Mouse (Mus musculus): ENCODE measurements at regions not wholly inside any gene's neighbourhood (a gene's known extent, or its start where the extent isn't known, plus 50 kb on each side); places are given as distances from the start of the nearest gene placed in this dataset.

GRCm38 (mm10) chr5:125904426-125904825, 372.9 kb downstream of the Tmem132b start:
- Histone ChIP-seq H3K36me3 (replicated peaks) (no peaks in the 10 kb centered on the region), H3K4me1 (ENCODE audit: insufficient read depth, low read depth, low read length) (no peaks in the 10 kb centered on the region), H3K4me3 (ENCODE audit: low read depth, low read length) (no peak overlapping the region), H3K27me3 (ENCODE audit: insufficient read depth, low read length) (no peaks in the 10 kb centered on the region), H3K9me3 (replicated peaks) (peaks cover 41% of the 10 kb centered on the region)
- DNase-seq (ENCODE audit: low spot score) (no peak), ATAC-seq (ENCODE audit: extremely low read depth, insufficient number of reproducible peaks, low FRiP score, poor library complexity, severe bottlenecking) (no peak)
- TF ChIP-seq GATA1 (IDR thresholded peaks at IDR 0.05; ENCODE audit: borderline replicate concordance, low read length), result no peak
- no peak for TF ChIP-seq CTCF (IDR thresholded peaks at IDR 0.05; ENCODE audit: low read depth, low read length)
- no peak for TF ChIP-seq POLR2AphosphoS5 (IDR thresholded peaks at IDR 0.05; ENCODE audit: insufficient replicate concordance, low read depth, low read length)
- TF ChIP-seq TAL1 (conservative IDR thresholded peaks at IDR 0.05; ENCODE audit: low read depth, low read length), result no peak
- TF ChIP-seq GATA2 (IDR thresholded peaks at IDR 0.05; ENCODE audit: borderline replicate concordance, low read depth, low read length), result no peak

GRCm38 (mm10) chr5:125907332-125907731, 375.8 kb downstream of the Tmem132b start:
- Histone ChIP-seq H3K27me3 (ENCODE audit: insufficient read depth, low read length) (no peaks in the 10 kb centered on the region), H3K4me1 (ENCODE audit: insufficient read depth, low read depth, low read length) (no peaks in the 10 kb centered on the region), H3K9me3 (replicated peaks) (peaks cover 41% of the 10 kb centered on the region), H3K36me3 (replicated peaks) (no peaks in the 10 kb centered on the region), H3K4me3 (ENCODE audit: low read depth, low read length) (no peak overlapping the region)
- no peak for DNase-seq (ENCODE audit: low spot score)
- TF ChIP-seq GATA1 (IDR thresholded peaks at IDR 0.05; ENCODE audit: borderline replicate concordance, low read length) (no peak), CTCF (IDR thresholded peaks at IDR 0.05; ENCODE audit: low read depth, low read length) (no peak), TAL1 (conservative IDR thresholded peaks at IDR 0.05; ENCODE audit: low read depth, low read length) (no peak), GATA2 (IDR thresholded peaks at IDR 0.05; ENCODE audit: borderline replicate concordance, low read depth, low read length) (no peak), POLR2AphosphoS5 (IDR thresholded peaks at IDR 0.05; ENCODE audit: insufficient replicate concordance, low read depth, low read length) (no peak)
- no peak for ATAC-seq (ENCODE audit: extremely low read depth, insufficient number of reproducible peaks, low FRiP score, poor library complexity, severe bottlenecking)

- ATAC-seq (ENCODE audit: extremely low read depth, insufficient number of reproducible peaks, low FRiP score, poor library complexity, severe bottlenecking) (no peak), DNase-seq (ENCODE audit: low spot score) (no peak)
- no peaks in the 10 kb centered on the region for H3K27me3 ChIP-seq (ENCODE audit: insufficient read depth, low read length)
- no peak overlapping the region for H3K4me3 ChIP-seq (ENCODE audit: low read depth, low read length)
- TF ChIP-seq CTCF (IDR thresholded peaks at IDR 0.05; ENCODE audit: low read depth, low read length), result no peak
- H3K9me3 ChIP-seq (replicated peaks), result peaks cover 42% of the 10 kb centered on the region
- no peaks in the 10 kb centered on the region for H3K36me3 ChIP-seq (replicated peaks)
- no peaks in the 10 kb centered on the region for H3K4me1 ChIP-seq (ENCODE audit: insufficient read depth, low read depth, low read length)
These were observed 376.3 kb downstream of the Tmem132b start for GRCm38 (mm10) chr5:125907909-125908308.

- H3K9me3 ChIP-seq (replicated peaks), result peaks cover 66% of the 10 kb centered on the region
- no peak overlapping the region for H3K4me3 ChIP-seq (ENCODE audit: low read depth, low read length)
- DNase-seq (ENCODE audit: low spot score) (no peak), ATAC-seq (ENCODE audit: extremely low read depth, insufficient number of reproducible peaks, low FRiP score, poor library complexity, severe bottlenecking) (no peak)
- H3K4me1 ChIP-seq (ENCODE audit: insufficient read depth, low read depth, low read length), result no peaks in the 10 kb centered on the region
- H3K27me3 ChIP-seq (ENCODE audit: insufficient read depth, low read length), result no peaks in the 10 kb centered on the region
- TF ChIP-seq CTCF (IDR thresholded peaks at IDR 0.05; ENCODE audit: low read depth, low read length), result no peak
- TF ChIP-seq TAL1 (conservative IDR thresholded peaks at IDR 0.05; ENCODE audit: low read depth, low read length), result no peak
- no peak for TF ChIP-seq GATA2 (IDR thresholded peaks at IDR 0.05; ENCODE audit: borderline replicate concordance, low read depth, low read length)
- no peak for TF ChIP-seq GATA1 (IDR thresholded peaks at IDR 0.05; ENCODE audit: borderline replicate concordance, low read length)
- TF ChIP-seq POLR2AphosphoS5 (IDR thresholded peaks at IDR 0.05; ENCODE audit: insufficient replicate concordance, low read depth, low read length), result no peak
- no peaks in the 10 kb centered on the region for H3K36me3 ChIP-seq (replicated peaks)
These were observed 384.3 kb downstream of the Tmem132b start for GRCm38 (mm10) chr5:125915857-125916256.

GRCm38 (mm10) chr5:125920965-125921364, 389.4 kb downstream of the Tmem132b start:
- no peak overlapping the region for H3K4me3 ChIP-seq (ENCODE audit: low read depth, low read length)
- TF ChIP-seq GATA2 (IDR thresholded peaks at IDR 0.05; ENCODE audit: borderline replicate concordance, low read depth, low read length), result no peak
- no peak for TF ChIP-seq CTCF (IDR thresholded peaks at IDR 0.05; ENCODE audit: low read depth, low read length)
- TF ChIP-seq POLR2AphosphoS5 (IDR thresholded peaks at IDR 0.05; ENCODE audit: insufficient replicate concordance, low read depth, low read length), result no peak
- TF ChIP-seq TAL1 (conservative IDR thresholded peaks at IDR 0.05; ENCODE audit: low read depth, low read length), result no peak
- TF ChIP-seq GATA1 (IDR thresholded peaks at IDR 0.05; ENCODE audit: borderline replicate concordance, low read length), result no peak
- ATAC-seq (ENCODE audit: extremely low read depth, insufficient number of reproducible peaks, low FRiP score, poor library complexity, severe bottlenecking) (no peak), DNase-seq (ENCODE audit: low spot score) (no peak)
- no peaks in the 10 kb centered on the region for H3K4me1 ChIP-seq (ENCODE audit: insufficient read depth, low read depth, low read length)
- H3K9me3 ChIP-seq (replicated peaks), result peaks cover 69% of the 10 kb centered on the region
- H3K36me3 ChIP-seq (replicated peaks), result no peaks in the 10 kb centered on the region
- no peaks in the 10 kb centered on the region for H3K27me3 ChIP-seq (ENCODE audit: insufficient read depth, low read length)

GRCm38 (mm10) chr5:125925856-125926497, 394.4 kb downstream of the Tmem132b start:
- TF ChIP-seq GATA1 (IDR thresholded peaks at IDR 0.05; ENCODE audit: borderline replicate concordance, low read length), result no peak
- no peak for TF ChIP-seq GATA2 (IDR thresholded peaks at IDR 0.05; ENCODE audit: borderline replicate concordance, low read depth, low read length)
- Histone ChIP-seq H3K36me3 (replicated peaks) (no peaks in the 10 kb centered on the region), H3K9me3 (replicated peaks) (peaks cover 64% of the 10 kb centered on the region), H3K4me3 (ENCODE audit: low read depth, low read length) (no peak overlapping the region), H3K27me3 (ENCODE audit: insufficient read depth, low read length) (no peaks in the 10 kb centered on the region), H3K4me1 (ENCODE audit: insufficient read depth, low read depth, low read length) (no peaks in the 10 kb centered on the region)
- no peak for DNase-seq (ENCODE audit: low spot score)
- no peak for ATAC-seq (ENCODE audit: extremely low read depth, insufficient number of reproducible peaks, low FRiP score, poor library complexity, severe bottlenecking)

GRCm38 (mm10) chr5:125931502-125931901, 399.9 kb downstream of the Tmem132b start:
- TF ChIP-seq GATA1 (IDR thresholded peaks at IDR 0.05; ENCODE audit: borderline replicate concordance, low read length) (no peak), CTCF (IDR thresholded peaks at IDR 0.05; ENCODE audit: low read depth, low read length) (no peak), POLR2AphosphoS5 (IDR thresholded peaks at IDR 0.05; ENCODE audit: insufficient replicate concordance, low read depth, low read length) (no peak), GATA2 (IDR thresholded peaks at IDR 0.05; ENCODE audit: borderline replicate concordance, low read depth, low read length) (no peak), TAL1 (conservative IDR thresholded peaks at IDR 0.05; ENCODE audit: low read depth, low read length) (no peak)
- no peak for ATAC-seq (ENCODE audit: extremely low read depth, insufficient number of reproducible peaks, low FRiP score, poor library complexity, severe bottlenecking)
- no peak overlapping the region for H3K4me3 ChIP-seq (ENCODE audit: low read depth, low read length)

More at GRCm38 (mm10) chr5:125931502-125931901, 399.9 kb downstream of the Tmem132b start:
- Histone ChIP-seq H3K9me3 (replicated peaks) (peaks cover 61% of the 10 kb centered on the region), H3K27me3 (ENCODE audit: insufficient read depth, low read length) (no peaks in the 10 kb centered on the region), H3K36me3 (replicated peaks) (no peaks in the 10 kb centered on the region), H3K4me1 (ENCODE audit: insufficient read depth, low read depth, low read length) (no peaks in the 10 kb centered on the region)
- no peak for DNase-seq (ENCODE audit: low spot score)
